Mouse (Mus musculus) inflammation-experienced regulatory T-cells (primary cell): ENCODE data around the gene Vmn2r14. TPM values are rescaled to one million over a fixed set of nuclear protein-coding genes. Genes with fewer than 3 reads are reported as not detected.

ENCODE experiments used
- polyA plus RNA-seq, 2 experiments: library from polyadenylated mRNA; unstranded; fragments of 100-300 nt; shearing (Covaris generic); gene quantifications; one replicate each; pipeline ENCODE4 v1.2.1; 2017

Gene Vmn2r14
- polyA plus RNA-seq: under 1 TPM in 1 of 2 experiments, not detected in 1; 0.06 TPM

DNA sequence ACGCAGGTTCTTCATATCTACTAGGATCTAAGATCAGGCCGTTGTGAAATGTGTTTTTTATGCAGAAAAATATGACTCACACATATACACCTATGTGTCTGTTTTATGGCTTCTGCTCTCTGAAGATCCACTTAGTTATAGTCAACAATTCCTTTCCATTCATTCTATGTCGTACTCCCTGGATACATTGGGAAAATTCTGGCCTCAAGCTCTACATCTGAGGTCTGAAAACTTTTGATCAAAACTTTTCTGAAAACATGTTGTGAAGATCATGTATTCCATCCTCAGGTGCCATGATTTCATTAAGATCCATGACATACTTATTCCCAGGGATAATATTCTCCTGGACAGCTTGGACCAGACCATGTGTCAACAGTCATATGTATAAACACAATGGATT is at the start of gene Vmn2r14:
Gene Vmn2r14 (minus strand): TSS at position 101 of the 400 bp plus-strand sequence.

DNA sequence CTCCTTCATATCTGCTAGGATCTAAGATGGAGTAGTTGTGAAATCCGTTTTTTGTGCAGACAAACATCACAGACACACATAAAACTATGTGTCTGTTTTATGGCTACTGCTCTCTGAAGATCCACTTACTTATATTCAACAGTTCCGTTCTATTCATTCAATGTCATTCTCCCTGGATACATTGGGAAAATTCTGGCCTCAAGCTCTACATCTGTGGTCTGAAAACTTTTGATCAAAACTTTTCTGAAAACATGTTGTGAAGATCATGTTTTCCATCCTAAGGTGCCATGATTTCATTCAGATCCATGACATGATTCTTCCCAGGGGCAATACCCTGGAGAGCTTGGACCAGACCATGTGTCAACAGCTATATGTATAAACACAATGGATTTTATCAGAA is 32.4 kb downstream of the Vmn2r14 start, which contains the start of gene Vmn2r13:
Gene Vmn2r13 (minus strand): TSS at position 101 of the 400 bp plus-strand sequence.

Other genes with a start within 250 kb of the Vmn2r14 start
- gene Vmn2r10, start 218.2 kb downstream of the Vmn2r14 start, polyA plus RNA-seq: under 1 TPM in 1 of 2 experiments, not detected in 1; 0.05 TPM
- under 1 TPM; 0.22 to 0.44 TPM for gene Vmn2r11, start 165.1 kb downstream of the Vmn2r14 start, polyA plus RNA-seq
- gene Vmn2r12, start 126.8 kb downstream of the Vmn2r14 start, polyA plus RNA-seq: not detected
- under 1 TPM in 1 of 2 experiments, not detected in 1; 0.05 TPM for gene Vmn2r13, start 32.5 kb downstream of the Vmn2r14 start, polyA plus RNA-seq
- gene Vmn2r15, start 72.9 kb upstream of the Vmn2r14 start, polyA plus RNA-seq: not detected
- gene Vmn2r16, start 105.5 kb upstream of the Vmn2r14 start, polyA plus RNA-seq: not detected
- gene Vmn2r17, start 195.0 kb upstream of the Vmn2r14 start, polyA plus RNA-seq: under 1 TPM; 0.08 to 0.34 TPM